Mouse (Mus musculus) embryonic stem cell, embryonic (primary cell): ENCODE data around the gene Hivep3.

Experiments used
- CTCF ChIA-PET, 4 experiments: fragments of 300-600 bp in 2 of 4; fragments of 350-600 bp in 2 of 4; sonication (Branson Sonifier 250); formaldehyde crosslinking; loops; one replicate each; lab custom pipeline; 2022; ENCODE audit warnings: inconsistent platforms in 2 of 4; lab: Charles Lee
- POLR2A ChIA-PET, 4 experiments: fragments of 300-600 bp in 2 of 4; fragments of 350-600 bp in 2 of 4; sonication (Branson Sonifier 250); formaldehyde crosslinking; loops; one replicate each; lab custom pipeline; 2022; ENCODE audit warnings: antibody characterized with exemption in 4 of 4, inconsistent platforms in 1 of 4; lab: Charles Lee

Gene Hivep3

DNA sequence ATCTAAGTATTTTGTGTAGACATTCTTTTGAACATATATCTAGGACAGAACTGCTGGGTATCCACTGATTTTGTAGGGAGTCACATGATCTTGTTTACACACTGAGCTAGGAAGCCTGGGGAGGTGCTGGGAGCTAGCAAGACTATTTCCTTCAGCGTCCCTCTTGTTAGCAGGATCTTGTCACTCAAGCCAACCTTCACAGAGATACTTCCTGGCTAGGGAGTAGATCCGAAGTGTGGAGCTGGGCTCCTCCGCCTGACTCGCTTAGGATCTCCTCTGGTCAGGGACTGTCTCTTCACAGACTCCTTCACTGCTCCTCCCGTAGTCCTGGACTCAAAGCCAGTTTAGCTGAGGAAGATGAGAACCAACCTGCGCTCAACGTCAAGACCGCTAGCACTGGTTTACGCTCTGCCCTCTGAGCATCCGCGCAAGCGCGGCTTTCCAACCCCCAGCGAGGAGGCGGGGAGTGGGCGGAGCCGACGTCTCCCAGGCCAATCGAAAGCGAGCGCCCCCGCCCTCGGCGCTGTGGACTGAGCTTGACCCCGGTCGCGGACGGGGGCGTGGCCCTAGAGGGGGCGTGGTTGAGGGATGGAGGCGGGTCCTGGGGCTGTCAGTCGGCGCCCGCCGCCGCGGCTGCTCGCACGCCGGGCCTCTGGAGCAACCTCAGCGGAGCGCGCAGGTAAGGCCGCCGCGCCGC, at the start of gene Hivep3:
Hivep3 (plus strand) TSS at position 601 of the 697 bp plus-strand sequence.
- ChIA-PET POLR2A (interaction anchor here in 3 of 4 experiments (0.6 to 1.6 kb wide), 12 partner anchors 9 to 699 kb away, joined by 3 to 6 read pairs (median 4); partner anchors contain the start of genes AU022252 (in 1 of the 3), Frg2f1 (in 1 of the 3), P3h1 (in 1 of the 3) and Ppih (in 1 of the 3)), CTCF (interaction anchor here (0.6 to 1.4 kb wide), 7 partner anchors 17 to 510 kb away, joined by 3 to 4 read pairs (median 3); no protein-coding TSS in a partner anchor)

- ChIA-PET POLR2A (interaction anchor here in 2 of 4 experiments (0.6 to 2.0 kb wide), 4 partner anchors 9 to 146 kb away, joined by 4 to 9 read pairs (median 5); partner anchors contain the start of gene Frg2f1 (in 1 of the 2)), CTCF (interaction anchor here in 1 of 4 experiments (1.2 kb wide), 1 partner anchor 18 kb away, joined by 3 read pairs; no protein-coding TSS in a partner anchor)
These were observed 47.8 kb upstream of the Hivep3 start for GRCm38 (mm10) chr4:119685746-119686145.

DNA sequence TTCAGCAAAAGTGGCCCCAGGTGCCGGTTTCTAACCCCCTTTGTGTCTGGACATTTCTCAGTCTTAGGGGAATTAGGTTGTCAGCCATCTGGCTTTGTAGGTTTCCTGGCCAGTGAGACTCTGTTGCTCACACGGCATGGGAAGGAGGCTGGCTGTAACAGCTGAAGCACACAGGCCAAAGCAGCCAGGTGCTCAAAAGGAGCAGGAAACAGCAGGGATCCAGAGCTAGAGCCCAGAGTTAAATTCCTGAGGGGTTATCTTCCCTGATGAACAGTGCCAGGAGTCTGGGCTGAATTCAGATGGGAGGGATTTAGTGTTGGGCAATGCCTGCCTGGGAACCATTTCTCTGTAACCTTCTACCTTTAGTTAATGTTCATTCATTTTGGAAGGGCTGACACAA, 35.2 kb upstream of the Hivep3 start:
- CTCF ChIA-PET = no interaction called here

GRCm38 (mm10) chr4:119701269-119701954, 32.2 kb upstream of the Hivep3 start:
- ChIA-PET POLR2A (no interaction called here), CTCF (interaction anchor here in 1 of 4 experiments (0.8 kb wide), 1 partner anchor 252 kb away, joined by 3 read pairs; no protein-coding TSS in a partner anchor)

More for the DNA sequence above, 35.2 kb upstream of the Hivep3 start:
- POLR2A ChIA-PET = interaction anchor here in 1 of 4 experiments (1.1 kb wide), 1 partner anchor 9 kb away, joined by 5 read pairs; no protein-coding TSS in a partner anchor

DNA sequence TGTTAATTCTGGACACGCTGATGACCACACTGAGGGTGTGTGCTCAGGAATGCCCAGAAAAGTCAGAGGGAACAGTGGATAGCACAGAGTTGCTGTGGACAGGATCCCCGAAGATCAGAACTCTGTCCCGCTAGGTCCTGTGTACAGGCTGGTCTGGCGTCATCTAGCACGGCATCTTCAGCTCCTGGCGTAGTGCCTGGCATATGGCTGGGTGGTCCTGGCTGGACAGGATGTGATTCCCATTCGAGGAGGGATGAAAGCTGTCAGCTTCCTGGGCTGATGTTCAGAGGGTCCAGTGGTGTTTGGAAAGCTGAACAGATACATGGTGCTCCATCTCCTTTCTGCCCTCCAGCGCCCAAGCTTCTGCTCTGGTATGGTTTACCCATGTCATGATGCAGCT, 29.6 kb upstream of the Hivep3 start:
- ChIA-PET CTCF (no interaction called here), POLR2A (no interaction called here)

GRCm38 (mm10) chr4:119707326-119707725, 26.3 kb upstream of the Hivep3 start:
- ChIA-PET POLR2A (interaction anchor here in 2 of 4 experiments (0.6 to 1.6 kb wide), 3 partner anchors 10 to 39 kb away, joined by 3 to 5 read pairs (median 4); partner anchors contain the start of gene Hivep3 (in 1 of the 2)), CTCF (interaction anchor here in 2 of 4 experiments (0.6 to 0.7 kb wide), 3 partner anchors 69 to 1023 kb away, joined by 3 to 4 read pairs (median 3); no protein-coding TSS in a partner anchor)

DNA sequence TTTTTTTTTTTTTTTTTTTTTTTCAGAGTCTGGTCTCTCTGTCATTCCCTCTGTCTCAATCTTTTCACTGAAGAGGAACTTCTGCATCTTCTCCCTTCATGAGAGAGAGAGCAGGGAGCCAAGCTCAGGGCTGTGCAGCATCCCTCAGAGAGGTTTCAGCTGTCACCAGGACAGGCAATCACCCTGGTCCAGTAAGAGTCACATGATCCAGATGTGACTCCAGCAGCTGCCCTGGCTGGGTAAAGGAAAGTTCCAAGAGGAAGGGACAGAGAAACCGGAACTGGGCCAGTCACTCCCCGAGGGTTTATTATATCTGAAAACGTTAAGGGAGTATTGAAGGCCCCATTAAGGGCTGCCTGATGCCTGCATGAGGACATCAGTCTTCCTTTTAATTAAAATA, 25.8 kb upstream of the Hivep3 start:
- POLR2A ChIA-PET = interaction anchor here in 2 of 4 experiments (0.6 to 1.6 kb wide), 3 partner anchors 10 to 39 kb away, joined by 3 to 5 read pairs (median 4); partner anchors contain the start of gene Hivep3 (in 1 of the 2)
- CTCF ChIA-PET = interaction anchor here in 2 of 4 experiments (0.6 to 0.7 kb wide), 3 partner anchors 68 to 1024 kb away, joined by 3 to 4 read pairs (median 3); no protein-coding TSS in a partner anchor

DNA sequence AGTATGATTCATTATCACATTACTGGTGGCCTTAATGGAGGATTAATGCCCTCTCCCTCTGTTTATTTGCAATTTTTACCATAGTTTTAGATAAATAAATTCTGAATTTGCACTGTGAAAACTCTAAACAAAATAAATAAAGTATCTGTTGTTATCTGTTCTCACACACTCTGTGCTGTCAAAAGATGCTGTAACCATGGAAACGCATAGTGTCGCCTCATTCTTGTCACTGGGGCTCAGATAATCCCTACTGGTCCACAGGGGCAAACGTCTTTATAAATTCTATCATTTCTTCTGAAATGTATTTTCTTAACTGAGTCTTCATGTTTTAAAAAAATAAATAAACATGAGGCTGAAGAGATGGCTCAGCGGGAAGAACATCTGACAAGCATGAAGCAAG, 23.4 kb upstream of the Hivep3 start:
- POLR2A ChIA-PET = interaction anchor here in 1 of 4 experiments (0.6 kb wide), 1 partner anchor 752 kb away, joined by 3 read pairs; no protein-coding TSS in a partner anchor
- CTCF ChIA-PET = no interaction called here

DNA sequence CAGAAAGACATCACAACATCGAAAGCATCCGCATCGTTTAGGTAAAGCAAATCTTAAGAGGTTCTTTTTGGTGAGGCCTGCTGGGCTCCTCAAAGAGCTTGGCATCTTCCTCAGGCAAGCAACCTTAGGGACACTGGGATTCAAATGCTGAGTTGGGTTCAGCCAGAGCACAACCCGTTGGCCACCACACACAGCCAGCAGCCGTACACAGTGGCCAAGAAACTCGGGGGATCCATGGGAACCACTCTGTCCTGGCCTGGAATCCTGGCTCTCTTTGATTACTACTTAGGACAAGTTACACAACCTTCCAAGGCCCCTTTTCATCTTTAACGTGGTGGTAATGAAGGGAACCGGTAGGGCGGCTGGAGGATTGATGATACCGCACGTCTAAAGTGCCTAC, 16.1 kb upstream of the Hivep3 start:
- CTCF ChIA-PET = no interaction called here
- POLR2A ChIA-PET = no interaction called here

DNA sequence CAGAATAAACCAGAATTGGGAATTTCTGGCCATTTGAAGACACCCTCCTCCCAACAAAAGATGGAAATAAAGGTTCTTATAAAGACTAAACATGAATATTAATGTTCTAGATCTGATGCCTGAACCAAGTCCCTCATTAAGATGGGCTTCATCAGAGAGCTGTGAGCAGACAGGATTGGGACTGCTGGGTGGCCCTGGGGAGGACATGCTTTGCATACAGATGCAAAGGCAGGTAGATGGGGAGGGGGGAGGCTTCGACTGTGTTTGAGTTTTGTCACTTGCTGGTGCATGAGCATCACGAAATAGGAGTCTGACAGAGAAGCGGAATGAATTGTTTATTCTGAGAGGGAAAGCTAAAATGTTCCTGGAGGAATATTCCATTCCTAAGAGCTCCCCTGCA, 12.1 kb upstream of the Hivep3 start:
- ChIA-PET POLR2A (interaction anchor here in 1 of 4 experiments (0.6 kb wide), 1 partner anchor 119 kb away, joined by 5 read pairs; no protein-coding TSS in a partner anchor), CTCF (interaction anchor here in 3 of 4 experiments (0.7 to 1.0 kb wide), 4 partner anchors 29 to 438 kb away, joined by 4 to 5 read pairs (median 4); no protein-coding TSS in a partner anchor)

DNA sequence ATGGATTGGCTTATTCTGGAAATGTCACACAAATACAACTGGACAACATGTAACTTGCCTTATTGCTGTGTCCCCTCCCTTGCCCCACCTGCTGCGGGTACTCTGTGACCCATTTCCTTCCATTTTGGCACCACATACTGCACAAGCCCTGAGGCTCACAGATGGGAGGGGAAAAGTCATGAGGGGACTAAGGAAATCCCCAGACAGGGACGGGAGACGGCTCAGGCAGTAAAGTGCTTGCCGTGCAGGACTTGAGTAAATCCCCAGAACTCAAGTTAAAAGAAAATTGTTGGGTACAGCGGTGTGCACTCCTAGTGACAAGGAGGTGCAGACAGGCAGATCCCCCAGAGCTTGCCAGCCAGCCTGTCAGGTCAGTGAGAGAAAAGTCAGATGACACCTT, 7.5 kb upstream of the Hivep3 start:
- POLR2A ChIA-PET = no interaction called here

DNA sequence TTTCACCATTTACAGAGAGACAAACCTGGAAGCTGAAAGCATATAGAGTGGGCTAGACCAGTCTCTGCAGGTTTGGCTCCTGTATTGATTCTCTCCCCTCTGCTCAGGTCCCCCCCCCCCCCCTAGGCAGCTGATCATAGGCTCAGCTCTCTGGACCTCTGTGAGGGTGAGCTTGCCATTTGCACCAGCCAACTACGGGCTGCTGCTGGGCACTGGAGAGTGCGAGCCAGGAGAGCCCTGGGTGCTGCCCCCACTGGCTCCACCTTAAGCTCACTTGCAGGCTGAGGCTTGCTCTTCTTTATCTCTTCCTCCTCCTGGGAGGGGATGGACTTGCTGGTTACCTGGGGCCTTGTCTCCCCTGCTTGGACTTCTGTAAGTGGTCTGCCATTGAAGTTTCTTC, 5.7 kb upstream of the Hivep3 start:
- CTCF ChIA-PET = no interaction called here
- POLR2A ChIA-PET = no interaction called here

More for the DNA sequence above, 7.5 kb upstream of the Hivep3 start:
- CTCF ChIA-PET = no interaction called here

GRCm38 (mm10) chr4:119733942-119734341, 358 bp downstream of the Hivep3 start:
- CTCF ChIA-PET = interaction anchor here in 2 of 4 experiments (1.0 to 1.4 kb wide), 5 partner anchors 16 to 510 kb away, joined by 3 to 4 read pairs (median 3); no protein-coding TSS in a partner anchor
- POLR2A ChIA-PET = interaction anchor here (0.6 to 1.6 kb wide), 12 partner anchors 8 to 699 kb away, joined by 3 to 6 read pairs (median 4); partner anchors contain the start of genes AU022252 (in 1 of the 4), Frg2f1 (in 1 of the 4), P3h1 (in 1 of the 4) and Ppih (in 1 of the 4)

GRCm38 (mm10) chr4:119734352-119734751, 768 bp downstream of the Hivep3 start:
- POLR2A ChIA-PET = interaction anchor here in 3 of 4 experiments (0.6 to 1.6 kb wide), 5 partner anchors 15 to 698 kb away, joined by 3 to 5 read pairs (median 4); no protein-coding TSS in a partner anchor
- CTCF ChIA-PET = interaction anchor here in 1 of 4 experiments (1.4 kb wide), 2 partner anchors 16 to 511 kb away, joined by 3 to 4 read pairs; no protein-coding TSS in a partner anchor

- ChIA-PET CTCF (no interaction called here), POLR2A (no interaction called here)
These were observed 5.1 kb downstream of the Hivep3 start for GRCm38 (mm10) chr4:119738641-119739040.

DNA sequence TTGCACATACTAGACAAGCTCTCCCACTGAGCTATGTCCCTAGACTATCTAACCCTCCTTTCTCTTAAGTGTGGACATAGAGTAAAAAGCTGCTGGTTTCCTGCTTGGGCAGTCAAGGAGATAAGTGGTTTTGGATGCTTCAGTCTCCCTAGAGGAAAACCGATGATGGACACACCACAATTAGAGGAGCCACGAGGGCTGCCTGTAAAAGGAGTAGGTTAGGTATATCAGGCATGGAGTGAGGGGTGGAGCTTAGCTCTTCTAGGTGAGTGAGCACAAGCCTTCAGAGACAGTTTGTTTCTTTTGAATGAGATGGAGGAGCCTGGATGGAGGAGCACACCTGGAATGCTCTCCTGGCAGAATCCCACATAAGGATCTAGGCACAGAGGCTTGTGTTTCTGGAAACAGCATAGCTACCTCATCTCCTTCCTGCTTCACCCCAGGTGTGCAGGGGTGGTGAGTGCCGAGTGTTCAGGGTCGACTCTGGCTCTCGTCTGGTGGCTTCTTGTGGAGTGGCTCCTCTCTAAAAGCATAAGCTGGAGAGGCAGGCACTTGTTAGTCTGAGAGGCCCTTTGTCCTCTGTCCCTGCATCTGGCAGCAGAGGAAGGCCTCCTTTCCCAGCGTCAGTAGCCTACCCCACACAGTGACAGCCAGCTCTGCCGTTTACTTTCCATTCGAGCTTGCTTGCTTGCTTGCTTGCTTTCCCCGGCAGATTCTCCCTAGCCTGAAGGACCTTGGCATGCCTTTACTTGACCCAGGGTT, 5.9 kb downstream of the Hivep3 start:
- ChIA-PET CTCF (no interaction called here), POLR2A (interaction anchor here in 1 of 4 experiments (1.3 kb wide), 1 partner anchor 19 kb away, joined by 3 read pairs; no protein-coding TSS in a partner anchor)

GRCm38 (mm10) chr4:119748341-119748740, 14.8 kb downstream of the Hivep3 start:
- POLR2A ChIA-PET = interaction anchor here in 1 of 4 experiments (1.5 kb wide), 1 partner anchor 15 kb away, joined by 4 read pairs; the partner anchor contains the start of gene Hivep3
- CTCF ChIA-PET = interaction anchor here in 1 of 4 experiments (0.6 kb wide), 1 partner anchor 459 kb away, joined by 4 read pairs; no protein-coding TSS in a partner anchor
